Mouse (Mus musculus): ENCODE measurements at regions not wholly inside any gene's neighbourhood (a gene's known extent, or its start where the extent isn't known, plus 50 kb on each side); places are given as distances from the start of the nearest gene placed in this dataset.

DNA sequence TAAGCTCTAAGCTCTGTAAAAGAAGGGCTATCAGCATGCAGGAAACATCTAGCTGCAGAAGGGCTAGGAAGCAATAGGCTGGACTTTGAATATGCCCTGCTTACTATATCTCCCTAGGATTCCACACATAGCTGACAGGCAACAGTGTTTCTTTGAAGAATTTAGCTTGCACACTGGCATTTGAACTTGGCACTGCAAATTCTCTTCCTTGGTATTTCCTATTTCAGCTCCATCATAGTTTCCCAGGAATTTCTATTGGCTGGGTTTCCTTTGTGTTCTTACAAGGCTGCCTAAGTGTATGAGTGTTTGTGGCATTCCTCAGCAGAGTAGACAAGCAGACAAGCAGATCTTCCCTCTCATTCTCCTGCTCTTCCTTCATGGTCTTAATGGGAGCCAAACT lies 159.0 kb upstream of the Fggy start:
- H3K27ac ChIP-seq = no peak overlapping the region
- ATAC-seq (ENCODE audit: low FRiP score, low read depth) = no peak
- no peaks in the 10 kb centered on the region for H3K36me3 ChIP-seq
- no peak overlapping the region for H3K9ac ChIP-seq
- no peak overlapping the region for H3K4me3 ChIP-seq
- H3K4me1 ChIP-seq = no peaks in the 10 kb centered on the region
- H3K4me2 ChIP-seq (replicated peaks) = no peak overlapping the region
- no peaks in the 10 kb centered on the region for H3K27me3 ChIP-seq (replicated peaks)
- no peaks in the 10 kb centered on the region for H3K9me3 ChIP-seq

DNA sequence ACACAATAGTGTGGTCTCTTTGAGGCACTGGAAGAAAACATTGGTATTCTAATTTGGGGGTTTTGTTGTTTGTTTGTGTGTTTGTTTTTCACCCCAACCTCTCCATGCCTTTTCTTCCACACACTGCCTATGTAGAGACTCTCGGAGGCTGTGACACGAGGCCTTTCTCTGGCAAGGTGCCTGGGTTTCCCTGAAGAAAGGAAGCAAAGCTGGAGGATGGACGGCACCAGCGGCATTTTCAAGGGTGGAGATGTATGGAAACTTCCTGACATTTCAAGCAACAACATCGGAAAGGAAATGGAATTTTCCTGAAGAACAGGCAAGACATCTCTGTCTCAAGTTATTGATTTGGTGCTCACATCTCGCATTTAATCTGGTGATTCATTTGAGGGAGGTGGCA lies 155.0 kb upstream of the Fggy start:
- Histone ChIP-seq H3K4me3 (no peak overlapping the region), H3K27me3 (replicated peaks) (no peaks in the 10 kb centered on the region), H3K9me3 (no peaks in the 10 kb centered on the region), H3K27ac (no peak overlapping the region), H3K4me2 (replicated peaks) (no peak overlapping the region), H3K36me3 (no peaks in the 10 kb centered on the region), H3K9ac (no peak overlapping the region), H3K4me1 (no peaks in the 10 kb centered on the region)
- WGBS = 85% methylated on average over 6 of the region's 6 CpGs
- no peak for ATAC-seq (ENCODE audit: low FRiP score, low read depth)

DNA sequence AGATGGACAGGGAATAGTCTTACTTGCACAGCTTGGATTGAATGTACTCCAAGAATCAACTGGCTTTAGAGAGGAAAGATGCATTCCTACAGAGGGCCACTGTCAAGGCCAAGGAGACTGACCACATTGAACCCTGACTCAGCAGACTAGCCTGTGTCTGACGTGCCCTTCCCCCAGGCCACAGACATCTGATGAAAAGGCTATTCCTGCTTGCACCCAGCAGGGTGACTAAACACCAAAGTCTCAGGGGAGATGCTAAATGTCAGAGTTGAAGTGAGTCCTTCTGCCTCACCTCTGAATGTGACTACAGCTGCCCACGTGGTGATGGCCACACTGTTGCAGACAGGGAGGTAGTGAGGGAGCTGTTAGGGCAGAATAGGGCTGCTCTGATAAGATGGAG lies 140.2 kb upstream of the Fggy start:
- H3K4me3 ChIP-seq = no peak overlapping the region

DNA sequence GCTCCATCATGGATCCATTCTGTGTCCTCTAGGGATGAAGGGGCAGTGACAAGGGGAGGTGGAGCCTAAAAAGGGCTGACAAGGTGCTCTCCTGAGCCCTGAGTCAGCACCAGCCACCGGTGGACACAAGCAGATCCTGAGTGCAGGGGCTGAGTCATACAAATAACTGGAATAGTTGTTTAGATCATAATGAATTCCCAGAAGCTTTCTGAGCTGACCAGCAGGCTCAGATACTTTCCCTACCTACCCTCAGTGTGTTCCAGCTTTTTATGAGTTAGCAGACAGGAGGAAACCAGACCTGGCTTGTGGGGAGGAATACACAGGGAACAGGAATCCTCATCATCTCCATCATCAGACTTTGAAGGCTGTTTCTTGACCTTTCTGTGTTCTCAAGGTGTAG lies 130.7 kb upstream of the Fggy start:
- no peaks in the 10 kb centered on the region for H3K4me1 ChIP-seq
- no peak overlapping the region for H3K4me3 ChIP-seq
- no peak overlapping the region for H3K27ac ChIP-seq
- H3K4me2 ChIP-seq (replicated peaks) = no peak overlapping the region
- no peak overlapping the region for H3K9ac ChIP-seq
- 68% methylated on average over 1 of the region's 1 CpGs for WGBS
- ATAC-seq (ENCODE audit: low FRiP score, low read depth) = no peak
- H3K9me3 ChIP-seq = no peaks in the 10 kb centered on the region
- no peaks in the 10 kb centered on the region for H3K27me3 ChIP-seq (replicated peaks)
- no peaks in the 10 kb centered on the region for H3K36me3 ChIP-seq

More for the DNA sequence above, 140.2 kb upstream of the Fggy start:
- no peak overlapping the region for H3K27ac ChIP-seq
- no peaks in the 10 kb centered on the region for H3K4me1 ChIP-seq
- 36% methylated on average over 2 of the region's 2 CpGs for WGBS
- H3K9me3 ChIP-seq = no peaks in the 10 kb centered on the region
- H3K9ac ChIP-seq = no peak overlapping the region
- no peak for ATAC-seq (ENCODE audit: low FRiP score, low read depth)
- H3K4me2 ChIP-seq (replicated peaks) = no peak overlapping the region
- H3K36me3 ChIP-seq = no peaks in the 10 kb centered on the region
- H3K27me3 ChIP-seq (replicated peaks) = no peaks in the 10 kb centered on the region

DNA sequence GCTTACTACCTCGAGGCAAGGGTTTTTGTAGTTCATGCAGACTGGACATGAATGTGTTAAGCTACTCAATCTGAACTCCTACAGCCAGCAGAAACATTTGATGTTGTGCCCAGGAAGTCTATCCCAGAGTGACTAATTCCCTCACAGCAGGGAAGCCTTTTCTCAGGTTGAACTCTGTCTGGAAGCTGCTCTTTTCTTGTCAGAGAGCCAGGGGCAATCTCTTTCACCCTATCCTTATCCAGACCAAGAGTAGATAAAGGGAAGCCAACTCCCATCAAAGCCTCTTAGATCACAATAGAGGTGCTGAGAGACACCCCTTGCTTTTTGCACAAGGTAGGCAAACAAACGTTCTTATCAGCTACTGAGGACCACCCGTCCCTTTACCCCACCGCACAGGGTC lies 122.8 kb upstream of the Fggy start:
- Histone ChIP-seq H3K27ac (no peak overlapping the region), H3K36me3 (no peaks in the 10 kb centered on the region), H3K4me2 (replicated peaks) (no peak overlapping the region), H3K4me3 (no peak overlapping the region), H3K4me1 (no peaks in the 10 kb centered on the region), H3K9me3 (no peaks in the 10 kb centered on the region), H3K27me3 (replicated peaks) (no peaks in the 10 kb centered on the region), H3K9ac (no peak overlapping the region)
- 42% methylated on average over 4 of the region's 4 CpGs for WGBS
- ATAC-seq (ENCODE audit: low FRiP score, low read depth) = no peak

DNA sequence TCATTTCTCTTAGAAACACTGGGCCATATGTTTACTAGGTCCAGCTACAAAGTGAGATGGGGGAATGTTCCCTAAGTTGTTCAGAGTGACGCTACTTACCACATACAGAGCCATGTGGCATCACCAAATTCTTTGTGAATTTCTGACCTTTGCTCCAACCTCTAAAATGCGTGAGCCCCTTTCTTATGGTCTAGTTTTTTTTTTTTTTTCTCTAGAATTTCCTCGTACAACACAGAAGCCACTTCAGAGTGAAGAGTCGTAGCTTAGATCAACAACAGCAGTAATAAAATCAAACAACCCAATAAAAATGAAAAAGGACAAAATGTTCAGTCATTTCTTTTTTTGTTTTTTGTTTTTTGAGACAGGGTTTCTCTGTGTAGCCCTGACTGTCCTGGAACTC lies 122.2 kb upstream of the Fggy start:
- no peaks in the 10 kb centered on the region for H3K27me3 ChIP-seq (replicated peaks)
- H3K9ac ChIP-seq = no peak overlapping the region
- H3K27ac ChIP-seq = no peak overlapping the region
- H3K9me3 ChIP-seq = no peaks in the 10 kb centered on the region
- 40% methylated on average over 4 of the region's 4 CpGs for WGBS
- H3K4me2 ChIP-seq (replicated peaks) = no peak overlapping the region
- no peaks in the 10 kb centered on the region for H3K36me3 ChIP-seq
- no peaks in the 10 kb centered on the region for H3K4me1 ChIP-seq
- H3K4me3 ChIP-seq = no peak overlapping the region
- no peak for ATAC-seq (ENCODE audit: low FRiP score, low read depth)

DNA sequence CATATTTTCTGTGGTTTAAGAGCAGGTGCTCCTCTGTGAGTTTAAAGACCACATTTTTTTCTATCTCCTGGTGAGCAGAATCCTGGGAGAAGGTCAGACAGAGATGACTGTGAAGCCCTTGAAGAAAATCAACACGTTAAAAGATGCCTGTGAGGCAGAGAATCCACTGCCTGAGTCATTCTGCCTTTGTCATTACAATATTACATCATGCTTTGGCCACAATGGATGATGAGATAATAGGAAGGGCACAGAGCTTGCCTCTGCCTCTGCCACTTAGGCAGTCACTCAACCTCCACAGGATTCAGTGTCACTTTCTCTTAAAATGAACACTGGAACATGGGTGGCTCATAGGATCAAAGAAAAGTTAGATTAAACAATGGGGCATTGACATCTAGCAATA lies 117.5 kb upstream of the Fggy start:
- H3K36me3 ChIP-seq = no peaks in the 10 kb centered on the region
- no peaks in the 10 kb centered on the region for H3K27me3 ChIP-seq (replicated peaks)
- ATAC-seq (ENCODE audit: low FRiP score, low read depth) = no peak
- 29% methylated on average over 1 of the region's 1 CpGs for WGBS
- H3K9ac ChIP-seq = no peak overlapping the region
- H3K4me3 ChIP-seq = no peak overlapping the region
- H3K9me3 ChIP-seq = no peaks in the 10 kb centered on the region
- no peaks in the 10 kb centered on the region for H3K4me1 ChIP-seq
- no peak overlapping the region for H3K4me2 ChIP-seq (replicated peaks)
- H3K27ac ChIP-seq = no peak overlapping the region

DNA sequence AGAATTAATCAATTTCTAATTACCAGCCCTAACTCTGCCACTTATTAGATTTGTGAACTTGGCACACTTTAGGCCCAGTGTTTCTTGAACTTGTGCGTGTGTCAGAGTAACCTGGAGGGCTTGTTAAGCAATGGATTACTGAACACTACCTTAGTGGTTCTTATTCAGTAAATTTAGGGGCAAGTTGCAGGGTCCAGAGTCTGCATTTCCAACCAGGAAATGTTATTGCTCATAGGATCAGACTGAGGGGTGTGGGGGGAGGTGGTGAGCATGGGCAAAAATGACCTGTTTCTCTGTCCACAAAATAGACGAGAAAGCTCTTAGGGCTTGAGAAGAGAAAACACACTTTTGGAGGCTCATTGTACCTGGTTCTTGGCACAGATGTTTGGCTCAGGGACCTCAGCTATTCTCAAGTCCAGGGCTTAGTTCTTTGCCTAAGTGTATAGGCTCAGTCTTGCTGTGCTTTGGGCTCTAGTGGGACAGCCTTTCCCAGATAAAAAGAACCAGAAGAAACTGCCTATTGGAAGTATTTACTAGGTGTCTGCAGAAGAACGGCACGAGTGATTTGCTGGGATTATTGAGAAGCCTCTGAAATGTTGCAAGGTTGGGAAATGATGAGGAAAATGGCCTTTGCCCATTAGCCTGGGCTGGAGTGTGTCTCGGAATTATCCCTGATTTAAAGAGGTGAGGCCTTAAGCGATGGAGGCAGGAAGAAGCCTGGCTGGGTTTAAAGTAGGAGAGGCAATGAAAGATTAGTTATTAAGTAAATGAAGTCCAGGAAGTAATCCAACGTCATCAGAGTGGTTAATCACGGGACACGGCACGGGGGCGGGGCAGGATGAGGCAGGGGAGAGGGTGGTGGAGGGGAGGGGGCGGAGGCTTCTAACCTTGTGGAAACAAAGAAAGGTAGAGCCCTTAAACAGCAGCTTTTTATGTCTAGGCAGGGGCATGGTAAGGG lies 113.2 kb upstream of the Fggy start:
- no peaks in the 10 kb centered on the region for H3K4me1 ChIP-seq
- no peaks in the 10 kb centered on the region for H3K27me3 ChIP-seq (replicated peaks)
- no peaks in the 10 kb centered on the region for H3K36me3 ChIP-seq
- H3K9ac ChIP-seq = no peak overlapping the region
- H3K4me2 ChIP-seq (replicated peaks) = no peak overlapping the region
- no peak overlapping the region for H3K4me3 ChIP-seq
- no peaks in the 10 kb centered on the region for H3K9me3 ChIP-seq
- H3K27ac ChIP-seq = no peak overlapping the region
- WGBS = 51% methylated on average over 12 of the region's 12 CpGs
- ATAC-seq (ENCODE audit: low FRiP score, low read depth) = no peak

DNA sequence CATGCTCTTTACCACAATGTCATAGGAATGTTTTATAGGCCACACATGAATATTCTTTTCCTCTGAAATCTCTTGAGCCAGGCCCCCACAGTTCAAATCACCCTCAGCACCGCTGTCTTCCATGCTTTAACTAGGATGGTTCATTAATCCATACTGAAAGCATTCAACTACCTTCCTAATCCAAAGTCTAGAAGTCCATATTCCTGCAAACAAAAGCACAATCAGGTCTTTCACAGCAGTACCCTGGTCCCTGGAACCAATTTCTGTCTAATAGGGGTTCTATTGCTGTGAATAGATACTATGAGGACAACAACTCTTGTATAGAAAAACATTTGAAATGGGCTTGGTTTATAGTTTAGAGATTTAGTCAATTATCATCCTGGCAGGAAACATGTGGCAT lies 107.0 kb upstream of the Fggy start:
- H3K4me3 ChIP-seq = no peak overlapping the region
- no peak overlapping the region for H3K4me2 ChIP-seq (replicated peaks)
- ATAC-seq (ENCODE audit: low FRiP score, low read depth) = no peak
- no peaks in the 10 kb centered on the region for H3K27me3 ChIP-seq (replicated peaks)
- no peak overlapping the region for H3K27ac ChIP-seq
- H3K4me1 ChIP-seq = no peaks in the 10 kb centered on the region
- H3K36me3 ChIP-seq = no peaks in the 10 kb centered on the region
- H3K9me3 ChIP-seq = no peaks in the 10 kb centered on the region
- no peak overlapping the region for H3K9ac ChIP-seq
- 73% methylated on average over 1 of the region's 1 CpGs for WGBS

DNA sequence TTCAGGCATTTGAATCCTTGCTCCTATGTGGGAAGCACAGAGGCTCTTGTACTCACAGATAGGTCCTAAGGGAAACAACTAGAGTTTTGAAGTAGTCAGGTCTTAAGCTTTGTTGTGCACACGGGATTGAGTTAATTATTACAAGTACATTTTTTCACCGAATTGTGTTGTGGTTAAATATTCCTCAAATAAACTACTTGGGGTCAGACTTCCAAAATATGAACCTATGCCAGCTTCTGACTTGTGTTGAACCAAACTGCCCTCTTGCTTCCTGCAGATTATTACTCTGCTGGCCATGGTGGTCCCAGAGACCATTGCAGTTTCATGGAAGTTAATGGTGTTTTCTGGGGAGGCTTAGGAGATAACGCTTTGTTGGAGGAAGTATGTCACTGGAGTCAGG lies 105.5 kb upstream of the Fggy start:
- no peak overlapping the region for H3K9ac ChIP-seq
- WGBS = 87% methylated on average over 3 of the region's 3 CpGs
- H3K4me3 ChIP-seq = no peak overlapping the region
- H3K36me3 ChIP-seq = no peaks in the 10 kb centered on the region
- H3K9me3 ChIP-seq = no peaks in the 10 kb centered on the region
- no peaks in the 10 kb centered on the region for H3K4me1 ChIP-seq
- no peak for ATAC-seq (ENCODE audit: low FRiP score, low read depth)
- no peak overlapping the region for H3K4me2 ChIP-seq (replicated peaks)
- no peaks in the 10 kb centered on the region for H3K27me3 ChIP-seq (replicated peaks)
- no peak overlapping the region for H3K27ac ChIP-seq

DNA sequence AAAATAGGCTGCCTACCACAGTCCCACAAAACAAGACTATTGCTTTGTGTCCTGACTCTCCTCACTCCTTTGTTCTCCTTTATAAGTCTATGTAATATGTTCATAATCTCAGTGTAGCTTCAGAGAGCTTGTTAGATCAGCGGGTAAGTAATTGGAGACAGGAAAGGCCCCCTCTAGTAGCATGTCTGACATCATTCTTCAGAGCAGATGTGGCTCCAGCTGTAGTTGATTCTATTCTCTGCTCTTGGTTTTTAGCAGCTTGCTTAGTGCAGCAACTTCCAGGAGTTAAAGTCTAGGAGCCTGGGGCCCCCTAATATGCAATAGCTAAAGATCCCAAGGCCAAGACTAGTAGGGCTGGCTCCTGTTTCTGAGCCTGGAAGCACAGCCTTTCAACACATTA lies 101.0 kb upstream of the Fggy start:
- H3K9ac ChIP-seq = no peak overlapping the region
- no peaks in the 10 kb centered on the region for H3K4me1 ChIP-seq
- ATAC-seq (ENCODE audit: low FRiP score, low read depth) = no peak
- no peaks in the 10 kb centered on the region for H3K9me3 ChIP-seq
- H3K4me2 ChIP-seq (replicated peaks) = no peak overlapping the region
- WGBS = 92% methylated on average over 1 of the region's 1 CpGs
- no peaks in the 10 kb centered on the region for H3K36me3 ChIP-seq
- H3K4me3 ChIP-seq = no peak overlapping the region
- no peaks in the 10 kb centered on the region for H3K27me3 ChIP-seq (replicated peaks)
- H3K27ac ChIP-seq = no peak overlapping the region

DNA sequence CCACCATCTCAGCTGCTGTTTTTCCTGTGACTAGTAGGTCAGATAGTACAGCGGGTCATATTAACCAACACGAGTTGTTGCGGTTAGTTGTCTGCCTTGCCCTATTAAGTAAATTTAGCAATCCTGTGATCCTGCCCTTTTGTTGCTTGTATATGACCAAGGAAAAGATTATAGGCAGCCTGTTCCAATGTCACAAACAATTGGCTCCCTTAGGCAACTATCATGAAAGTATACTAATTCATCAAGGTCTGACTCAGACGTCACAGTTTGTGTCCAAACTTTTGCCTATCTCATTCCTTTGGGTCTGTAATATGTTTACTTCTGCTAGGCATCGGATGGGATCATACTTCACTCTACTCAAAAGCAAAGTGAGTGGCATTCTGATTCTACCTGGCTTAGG lies 100.4 kb upstream of the Fggy start:
- WGBS = 94% methylated on average over 5 of the region's 5 CpGs
- no peak overlapping the region for H3K4me2 ChIP-seq (replicated peaks)
- H3K9me3 ChIP-seq = no peaks in the 10 kb centered on the region
- H3K27ac ChIP-seq = no peak overlapping the region
- no peak overlapping the region for H3K9ac ChIP-seq
- no peak overlapping the region for H3K4me3 ChIP-seq
- ATAC-seq (ENCODE audit: low FRiP score, low read depth) = no peak
- H3K27me3 ChIP-seq (replicated peaks) = no peaks in the 10 kb centered on the region
- no peaks in the 10 kb centered on the region for H3K36me3 ChIP-seq
- no peaks in the 10 kb centered on the region for H3K4me1 ChIP-seq

DNA sequence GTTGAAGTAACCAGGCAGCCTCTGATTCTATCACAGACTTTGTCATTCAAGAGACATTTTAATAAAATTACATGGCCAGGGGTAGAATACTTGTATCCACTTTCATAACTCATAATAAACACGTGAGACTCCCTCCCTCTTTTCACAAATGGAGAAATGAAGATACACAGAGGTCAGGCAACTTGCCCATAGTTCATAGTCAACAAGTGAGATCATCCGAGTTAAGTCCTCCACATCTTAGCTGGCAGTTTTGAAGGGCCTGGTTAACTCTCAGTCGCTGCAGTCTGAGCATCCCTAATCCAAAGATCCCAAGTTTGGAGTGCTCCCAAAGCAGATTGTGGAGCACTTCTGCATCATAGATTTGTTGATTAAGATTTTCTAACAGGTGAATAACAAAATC lies 94.8 kb upstream of the Fggy start:
- Histone ChIP-seq H3K9me3 (no peaks in the 10 kb centered on the region), H3K4me2 (replicated peaks) (no peak overlapping the region), H3K27me3 (replicated peaks) (no peaks in the 10 kb centered on the region), H3K27ac (no peak overlapping the region), H3K36me3 (no peaks in the 10 kb centered on the region), H3K4me1 (no peaks in the 10 kb centered on the region), H3K9ac (no peak overlapping the region), H3K4me3 (no peak overlapping the region)
- whole genome bisulfite sequencing = 77% methylated on average over 3 of the region's 3 CpGs
- no peak for ATAC-seq (ENCODE audit: low FRiP score, low read depth)
